Mouse (Mus musculus): ENCODE measurements around the gene Slc22a19. TPM values are rescaled to one million over a fixed set of nuclear protein-coding genes. Genes with fewer than 3 reads are reported as not detected.
"Not testable (repeated sequence)": the region's sequence is repeated elsewhere in the genome, so short reads cannot be mapped to it uniquely, and the experiment has no call there.

Gene Slc22a19
- polyA plus RNA-seq (2015; fragmentation: Nextera tagmentation; extraction: Ambion mirVana) = 0.16 and 0.19 TPM in 2 replicates

DNA sequence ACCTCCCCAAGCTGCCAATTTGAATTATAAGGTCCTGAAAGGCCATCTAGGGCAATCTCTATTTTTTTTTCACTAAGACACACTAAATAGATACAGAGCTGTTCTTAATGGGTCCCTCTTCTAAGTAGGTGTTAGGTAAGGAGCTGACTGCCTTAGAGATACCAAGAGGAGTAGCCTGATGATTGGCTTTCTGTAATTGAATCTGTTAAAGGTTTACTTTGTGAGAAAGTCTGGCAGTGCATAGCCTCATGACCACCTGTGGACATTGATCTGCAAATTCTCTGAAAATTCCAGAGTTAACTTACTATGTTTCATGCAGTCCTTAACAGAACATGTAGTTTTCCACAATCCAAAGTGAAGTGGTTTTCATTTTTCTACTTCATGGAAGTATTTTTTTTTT, at the start of gene Slc22a19:
Slc22a19 (minus strand) TSS at position 163 of the 400 bp plus-strand sequence.
- no peaks in the 10 kb centered on the region for H3K9me3 ChIP-seq
- no peak within 1 kb of the TSS for H3K27ac ChIP-seq
- no peak within 1 kb of the TSS for H3K4me3 ChIP-seq
- H3K36me3 ChIP-seq = no peaks in the 10 kb centered on the region
- no peak within 1 kb of the TSS for H3K4me2 ChIP-seq
- no peaks in the 10 kb centered on the region for H3K4me1 ChIP-seq (replicated peaks)
- no peak for ATAC-seq (ENCODE audit: low FRiP score)
- H3K27me3 ChIP-seq = no peaks in the 10 kb centered on the region
- no peak within 1 kb of the TSS for H3K9ac ChIP-seq

DNA sequence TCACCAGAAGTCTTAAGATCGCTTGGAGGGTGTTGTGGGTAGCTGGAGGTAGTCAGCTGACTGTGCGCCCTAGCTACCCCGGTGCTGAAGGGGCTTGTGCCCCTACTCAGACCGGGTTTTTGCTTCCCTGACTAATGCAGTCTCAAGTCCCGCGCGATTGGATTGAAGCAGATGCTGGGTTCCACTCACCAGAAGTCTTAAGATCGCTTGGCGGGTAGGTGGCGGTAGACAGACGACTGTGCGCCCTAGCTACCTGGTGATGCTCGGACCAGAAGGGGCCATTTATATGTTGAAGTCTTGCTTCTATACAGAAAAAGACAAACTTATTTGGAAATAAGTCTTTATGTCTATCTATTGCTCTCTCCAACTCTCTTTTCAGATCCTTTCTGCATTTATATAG, 42.3 kb upstream of the Slc22a19 start:
- not testable (repeated sequence) for H3K36me3 ChIP-seq; H3K9me3 ChIP-seq; H3K27me3 ChIP-seq; H3K4me3 ChIP-seq; H3K27ac ChIP-seq; H3K9ac ChIP-seq; H3K4me2 ChIP-seq; H3K4me1 ChIP-seq (replicated peaks); ATAC-seq (ENCODE audit: low FRiP score)
- WGBS = 73% methylated on average over 13 of the region's 13 CpGs

DNA sequence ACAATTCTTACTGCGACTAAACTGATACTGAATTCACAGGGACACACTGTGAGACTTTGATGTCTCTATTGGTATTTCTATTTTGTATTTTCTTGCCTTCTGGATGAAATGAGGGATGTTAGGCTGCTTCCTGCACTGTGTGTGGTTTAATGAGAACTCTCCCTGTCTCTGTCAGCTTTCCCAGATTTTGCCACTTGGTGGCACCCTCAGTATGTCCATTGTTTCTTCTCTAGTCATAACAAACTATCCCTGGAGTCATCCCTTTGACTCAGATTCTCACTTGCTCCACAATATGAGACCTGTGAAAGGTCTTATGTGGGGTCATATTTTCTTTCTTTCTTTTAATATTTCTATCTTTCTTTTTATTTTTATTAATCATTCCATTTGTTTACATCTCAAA, 18.4 kb upstream of the Slc22a19 start:
- Histone ChIP-seq H3K4me3 (no peak overlapping the region), H3K9me3 (no peaks in the 10 kb centered on the region), H3K4me2 (no peak overlapping the region), H3K4me1 (replicated peaks) (no peaks in the 10 kb centered on the region), H3K9ac (no peak overlapping the region), H3K27ac (no peak overlapping the region), H3K36me3 (no peaks in the 10 kb centered on the region), H3K27me3 (no peaks in the 10 kb centered on the region)
- ATAC-seq (ENCODE audit: low FRiP score) = no peak
- WGBS = 29% methylated on average over 1 of the region's 1 CpGs

DNA sequence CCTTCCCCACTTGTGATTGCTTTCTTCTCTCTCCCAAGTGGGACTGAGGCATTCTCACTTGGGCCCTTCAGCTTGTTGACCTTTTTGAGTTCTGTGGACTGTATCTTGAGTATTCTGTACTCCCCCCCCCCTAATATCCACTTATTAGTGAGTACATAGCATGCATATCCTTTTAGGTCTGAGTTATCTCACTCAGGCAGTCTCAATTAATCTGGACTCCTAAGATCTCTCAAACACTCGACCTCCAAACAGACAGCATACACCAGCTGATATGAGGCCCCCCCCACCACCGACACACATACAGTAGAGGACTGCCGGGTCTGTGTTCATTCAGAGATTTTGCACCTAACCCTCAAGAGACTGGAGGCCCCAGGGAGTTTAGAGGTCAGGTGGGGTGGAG, 18.0 kb downstream of the Slc22a19 start:
- H3K36me3 ChIP-seq; H3K4me3 ChIP-seq; H3K27ac ChIP-seq; H3K27me3 ChIP-seq; ATAC-seq (ENCODE audit: low FRiP score); H3K9ac ChIP-seq; H3K4me2 ChIP-seq; H3K4me1 ChIP-seq (replicated peaks); H3K9me3 ChIP-seq: not testable (repeated sequence)
- WGBS = 73% methylated on average over 3 of the region's 3 CpGs

DNA sequence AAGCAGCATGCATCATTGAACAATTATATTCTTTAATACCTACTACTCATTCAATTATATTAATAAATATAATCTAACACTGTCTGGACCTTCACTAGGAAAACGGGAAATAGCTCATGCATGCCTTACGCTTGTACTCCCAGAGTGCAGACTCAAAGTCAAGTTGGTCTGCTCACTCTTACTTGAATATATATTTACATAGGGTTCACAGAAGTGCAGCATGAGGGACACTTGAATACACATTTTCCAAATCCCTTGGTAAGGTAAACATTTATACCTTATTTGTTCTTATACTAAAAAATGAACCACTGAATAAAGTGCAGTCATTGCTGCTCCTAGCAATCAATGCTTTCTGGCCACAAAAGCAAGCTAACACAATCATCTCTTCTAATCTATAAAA, 19.9 kb downstream of the Slc22a19 start:
- 89% methylated on average over 2 of the region's 2 CpGs for WGBS
- ATAC-seq (ENCODE audit: low FRiP score) = no peak
- no peaks in the 10 kb centered on the region for H3K27me3 ChIP-seq

DNA sequence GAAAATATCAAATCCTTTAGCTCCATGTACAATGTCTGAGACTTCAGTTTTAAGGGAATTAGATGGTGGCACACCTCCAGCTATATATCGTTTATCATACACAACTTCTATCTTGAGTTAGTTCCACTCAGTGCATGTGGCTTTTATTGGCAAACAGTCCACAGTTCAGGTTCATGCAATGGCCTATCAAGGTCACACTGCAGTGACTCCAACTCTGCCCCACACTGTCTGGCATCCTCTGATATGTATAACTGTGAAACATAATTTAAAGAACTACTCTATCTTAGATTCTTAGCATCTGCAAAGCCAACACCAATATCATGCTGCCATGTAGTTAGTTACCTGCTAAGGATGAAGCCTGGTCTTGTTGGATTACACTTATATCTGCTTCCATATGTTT, 23.1 kb downstream of the Slc22a19 start:
- no peak overlapping the region for H3K4me2 ChIP-seq
- H3K4me1 ChIP-seq (replicated peaks) = no peaks in the 10 kb centered on the region
- ATAC-seq (ENCODE audit: low FRiP score) = no peak
- H3K27ac ChIP-seq = no peak overlapping the region
- H3K4me3 ChIP-seq = no peak overlapping the region
- 90% methylated on average over 1 of the region's 1 CpGs for WGBS
- no peaks in the 10 kb centered on the region for H3K9me3 ChIP-seq
- no peaks in the 10 kb centered on the region for H3K27me3 ChIP-seq
- H3K9ac ChIP-seq = no peak overlapping the region
- no peaks in the 10 kb centered on the region for H3K36me3 ChIP-seq

More for the DNA sequence above, 19.9 kb downstream of the Slc22a19 start:
- Histone ChIP-seq H3K9ac (no peak overlapping the region), H3K36me3 (no peaks in the 10 kb centered on the region), H3K4me3 (no peak overlapping the region), H3K4me2 (no peak overlapping the region), H3K4me1 (replicated peaks) (no peaks in the 10 kb centered on the region), H3K9me3 (no peaks in the 10 kb centered on the region), H3K27ac (no peak overlapping the region)

DNA sequence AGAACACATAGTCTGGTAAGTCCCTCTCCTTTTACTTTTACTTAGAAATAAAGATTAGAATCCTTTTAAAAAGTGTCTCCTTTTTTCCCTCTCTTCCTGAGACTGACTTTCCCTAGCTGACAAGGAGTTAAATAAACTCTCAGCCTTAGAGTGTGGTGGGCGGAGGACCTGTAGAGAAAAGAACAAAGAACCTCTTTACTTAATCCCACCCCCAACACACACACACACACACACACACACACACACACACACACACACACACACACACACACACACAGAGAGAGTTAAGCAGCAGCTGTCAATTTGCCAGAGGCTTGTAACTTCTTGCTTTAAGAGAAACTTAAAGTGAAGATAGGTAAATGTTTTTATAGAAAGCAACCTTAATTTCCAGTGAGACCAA, 39.1 kb downstream of the Slc22a19 start:
- Histone ChIP-seq H3K9me3 (no peaks in the 10 kb centered on the region), H3K9ac (no peak overlapping the region), H3K4me1 (replicated peaks) (no peaks in the 10 kb centered on the region), H3K27ac (no peak overlapping the region), H3K27me3 (no peaks in the 10 kb centered on the region), H3K4me3 (no peak overlapping the region), H3K4me2 (no peak overlapping the region), H3K36me3 (no peaks in the 10 kb centered on the region)
- ATAC-seq (ENCODE audit: low FRiP score) = no peak
- WGBS = 21% methylated on average over 1 of the region's 1 CpGs

DNA sequence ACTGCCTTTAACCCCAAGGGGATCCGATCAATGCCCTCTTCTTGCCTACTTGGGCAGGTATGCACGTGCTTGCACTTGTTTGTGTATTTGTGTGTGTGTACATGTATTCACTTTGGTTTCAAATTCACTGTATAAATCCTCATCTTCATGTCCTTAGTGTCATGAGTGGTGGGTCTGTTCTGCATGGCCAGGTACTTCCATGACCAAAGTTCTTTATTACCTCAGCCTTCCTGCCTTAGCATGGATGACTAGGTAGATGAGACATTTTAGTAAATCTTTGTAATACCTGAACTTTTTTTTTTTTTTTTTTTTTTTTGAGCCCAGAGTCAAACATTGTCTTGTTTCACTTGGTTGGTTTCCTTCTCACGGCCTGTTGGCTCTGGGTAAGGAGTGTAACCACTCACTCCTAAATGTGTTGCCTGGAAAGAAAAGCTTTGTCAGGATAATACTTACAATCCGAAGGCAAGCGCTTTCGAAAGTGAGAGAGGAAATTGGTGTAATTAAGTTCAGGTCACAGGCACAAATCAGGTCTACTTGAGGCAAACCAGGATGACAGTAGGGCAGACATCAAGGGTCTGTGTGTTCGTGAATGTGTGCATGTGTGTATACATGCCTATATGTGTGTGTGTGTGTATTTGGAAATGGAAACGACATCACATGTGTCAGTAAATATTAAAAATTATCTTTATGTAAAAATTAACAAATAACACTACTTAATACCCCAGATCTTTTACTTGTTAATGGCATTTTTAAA, 62.0 kb downstream of the Slc22a19 start:
- no peak overlapping the region for H3K27ac ChIP-seq
- 89% methylated on average over 8 of the region's 8 CpGs for WGBS

DNA sequence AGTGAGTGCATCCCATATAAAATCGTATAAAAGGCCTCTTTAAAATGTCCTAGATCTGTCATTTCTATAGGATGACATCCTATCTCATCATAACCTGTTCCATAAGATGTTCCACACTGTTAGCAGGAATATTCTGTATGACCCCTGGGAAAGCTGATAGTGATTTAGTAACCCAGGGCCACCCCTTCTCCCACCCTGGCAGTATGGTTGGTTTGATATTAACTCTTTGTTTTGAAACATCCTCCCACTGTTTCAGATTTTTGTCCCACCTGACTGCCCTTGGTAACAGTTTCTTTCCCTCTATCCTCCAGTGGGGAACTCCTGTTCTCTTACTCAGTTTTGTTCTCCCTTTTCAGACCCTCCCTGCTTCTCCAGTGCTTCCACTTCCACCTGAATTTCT, 77.3 kb downstream of the Slc22a19 start:
- Histone ChIP-seq H3K4me3 (no peak overlapping the region), H3K4me1 (replicated peaks) (no peaks in the 10 kb centered on the region), H3K27me3 (no peaks in the 10 kb centered on the region), H3K36me3 (no peaks in the 10 kb centered on the region), H3K9ac (no peak overlapping the region), H3K27ac (no peak overlapping the region), H3K9me3 (no peaks in the 10 kb centered on the region), H3K4me2 (no peak overlapping the region)
- 79% methylated on average over 1 of the region's 1 CpGs for WGBS
- no peak for ATAC-seq (ENCODE audit: low FRiP score)

More for the DNA sequence above, 62.0 kb downstream of the Slc22a19 start:
- Histone ChIP-seq H3K27me3 (no peaks in the 10 kb centered on the region), H3K36me3 (no peaks in the 10 kb centered on the region), H3K4me1 (replicated peaks) (no peaks in the 10 kb centered on the region), H3K9ac (no peak overlapping the region), H3K4me3 (no peak overlapping the region), H3K9me3 (no peaks in the 10 kb centered on the region), H3K4me2 (no peak overlapping the region)
- ATAC-seq (ENCODE audit: low FRiP score) = no peak

DNA sequence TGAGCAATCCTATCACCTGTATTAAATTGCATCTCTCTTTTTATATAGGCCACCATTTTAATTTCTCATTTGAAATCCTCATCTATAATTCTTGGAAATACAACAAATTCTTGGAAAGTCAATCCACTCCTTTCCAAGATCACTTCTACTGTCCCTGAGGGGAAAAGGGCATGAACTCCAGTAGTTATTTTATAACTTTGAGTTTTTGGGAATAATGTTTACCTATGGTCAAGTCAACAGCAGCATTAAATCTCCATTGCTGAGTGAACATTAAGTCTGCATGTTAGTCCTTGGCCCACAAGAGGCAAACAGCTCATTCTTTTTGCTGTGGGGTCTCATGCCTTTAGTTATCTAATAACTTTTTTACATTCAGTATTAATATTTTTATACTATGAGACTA, 78.1 kb downstream of the Slc22a19 start:
- Histone ChIP-seq H3K27me3 (no peaks in the 10 kb centered on the region), H3K4me3 (no peak overlapping the region), H3K9ac (no peak overlapping the region), H3K36me3 (no peaks in the 10 kb centered on the region), H3K4me1 (replicated peaks) (no peaks in the 10 kb centered on the region), H3K4me2 (no peak overlapping the region), H3K27ac (no peak overlapping the region), H3K9me3 (no peaks in the 10 kb centered on the region)
- ATAC-seq (ENCODE audit: low FRiP score) = no peak

Other genes starting within 250 kb of the Slc22a19 start
- 513 and 532 TPM in 2 replicates for gene Rtn3, start 228.0 kb downstream of the Slc22a19 start, polyA plus RNA-seq (2015; fragmentation: Nextera tagmentation; extraction: Ambion mirVana)
- gene Atl3, start 217.3 kb downstream of the Slc22a19 start, polyA plus RNA-seq (2015; fragmentation: Nextera tagmentation; extraction: Ambion mirVana) = 6.9 and 7.9 TPM in 2 replicates
- 2.9 and 5.4 TPM in 2 replicates for gene Pla2g16, start 153.9 kb downstream of the Slc22a19 start, polyA plus RNA-seq (2015; fragmentation: Nextera tagmentation; extraction: Ambion mirVana)
- gene Lgals12, start 104.1 kb downstream of the Slc22a19 start, polyA plus RNA-seq (2015; fragmentation: Nextera tagmentation; extraction: Ambion mirVana) = 0.08 and 0.17 TPM in 2 replicates
- not detected in 2 replicates for gene Hrasls5, start 98.8 kb downstream of the Slc22a19 start, polyA plus RNA-seq (2015; fragmentation: Nextera tagmentation; extraction: Ambion mirVana)
- not detected in 2 replicates for gene Slc22a26, start 91.4 kb upstream of the Slc22a19 start, polyA plus RNA-seq (2015; fragmentation: Nextera tagmentation; extraction: Ambion mirVana)

Data from hindbrain, embryonic 13.5 days (tissue).